Comparison of ENCODE assay signal across 8 mouse cellular contexts in genomic region chr4:133117556-133118411, GRCm38 (mm10). TPM values are rescaled to one million over a fixed set of nuclear protein-coding genes. Genes with fewer than 3 reads are reported as not detected.
DNase-seq lines count a peak whose midpoint lies in the region; ATAC-seq and TF ChIP-seq lines count a peak whose summit lies in the region.

No protein-coding gene starts in this region.

- H3K4me3 ChIP-seq in layer of hippocampus, adult 2 months = no peak overlapping the region
- H3K4me3 ChIP-seq in neural tube, embryonic 15.5 days (replicated peaks) = no peak overlapping the region

- H3K27me3 ChIP-seq in neural tube, embryonic 15.5 days (replicated peaks) = no peaks in the 10 kb centered on the region

- DNase-seq in layer of hippocampus, adult 2 months (ENCODE audit: low spot score in 2 of 2) = peak; percentile 44 to 46
- DNase-seq in layer of hippocampus, adult 8-10 months (ENCODE audit: low spot score in 2 of 2) = no peak
- DNase-seq in embryo, embryonic 10.5 days (ENCODE audit: low spot score) = peak; percentile 67
- peak; percentile 90 to 93 for DNase-seq in heart, adult 18-20 months
- peak; percentile 64 for DNase-seq in kidney, adult 11 months
- peak; percentile 75 to 81 for DNase-seq in lung, adult 18-20 months

- 27% methylated on average over 18 of the region's 18 CpGs for WGBS in neural tube, embryonic 15.5 days

- H3K36me3 ChIP-seq in neural tube, embryonic 15.5 days = no peaks in the 10 kb centered on the region

- peaks cover 26% of the 10 kb centered on the region for H3K4me1 ChIP-seq in neural tube, embryonic 15.5 days

- no peak for TF ChIP-seq CTCF in layer of hippocampus, adult 2 months (conservative IDR thresholded peaks at IDR 0.05)

- H3K9ac ChIP-seq in neural tube, embryonic 15.5 days (replicated peaks) = no peak overlapping the region

- H3K27ac ChIP-seq in layer of hippocampus, adult 2 months = peak overlapping the region; percentile 85
- H3K27ac ChIP-seq in neural tube, embryonic 15.5 days (replicated peaks) = peak overlapping the region; percentile 87

- H3K9me3 ChIP-seq in neural tube, embryonic 15.5 days (replicated peaks) = no peaks in the 10 kb centered on the region

- H3K4me2 ChIP-seq in neural tube, embryonic 15.5 days = peak overlapping the region; percentile 25; the same call in 1 of the 2 replicates

- peak; percentile 45 for ATAC-seq in neural tube, embryonic 15.5 days (ENCODE audit: low FRiP score)
- ATAC-seq in activated CD4-positive, CD25-positive, alpha-beta regulatory T cell, adult 4 months = no peak

RNA-seq across cellular contexts. Expression of gene Wasf2, which starts 12.5 kb away (rescaled TPM):
- total RNA-seq in layer of hippocampus, adult 2 months (2021) = 10 to 100 TPM; 32.0 to 33.1 TPM
- total RNA-seq in layer of hippocampus, adult 8-10 months (2022) = 10 to 100 TPM; 35.7 to 48.2 (median 46.7) TPM
- 10 to 100 TPM; 77.8 to 88.8 TPM for total RNA-seq in heart, adult 18-20 months (2021)
- polyA plus RNA-seq in neural tube, embryonic 15.5 days (2015; fragmentation: Nextera tagmentation; extraction: Ambion mirVana) = 22.2 and 45.6 TPM in 2 replicates
- 100 to 1,000 TPM in 1 of 2 experiments, 10 to 100 TPM in 1; 83.0 to 104 TPM for polyA plus RNA-seq in activated CD4-positive, CD25-positive, alpha-beta regulatory T cell, adult 4 months (2017; shearing (Covaris generic))

Comparison
In these comparisons a context has a peak if more than half of its experiments do, and no peak if none do; other contexts are left out.
1. DNase-seq: peak in layer of hippocampus, adult 2 months (2 of 2), embryo, embryonic 10.5 days (single experiment), heart, adult 18-20 months (2 of 2), kidney, adult 11 months (single experiment) and lung, adult 18-20 months (2 of 2); none in layer of hippocampus, adult 8-10 months (0 of 2).